Mouse (Mus musculus) forebrain, embryonic 16.5 days (tissue): ENCODE measurements around the gene Frmd3. TPM values are rescaled to one million over a fixed set of nuclear protein-coding genes. Genes with fewer than 3 reads are reported as not detected.

Experiments used
- polyA plus RNA-seq: library from polyadenylated mRNA; unstranded; fragments of >200 nt; fragmentation: Nextera tagmentation; extraction: Ambion mirVana; gene quantifications from 2 replicates; pipeline ENCODE4 v1.2.1, GENCODE M21; 2015

Gene Frmd3
- polyA plus RNA-seq, 1 experiment from 2014 or later, result 30.2 TPM

Other genes starting within 250 kb of the Frmd3 start
- 0.10 and 0.42 TPM in 2 replicates for gene Rasef, start 222.4 kb upstream of the Frmd3 start, polyA plus RNA-seq
- not detected in 2 replicates for gene Gm11758, start 137.2 kb upstream of the Frmd3 start, polyA plus RNA-seq
- not detected in 2 replicates for gene Gm11757, start 122.3 kb upstream of the Frmd3 start, polyA plus RNA-seq
- gene Gm13871, start 107.5 kb upstream of the Frmd3 start, polyA plus RNA-seq, result not detected in 2 replicates
- not detected in 2 replicates for gene Gm11756, start 92.7 kb upstream of the Frmd3 start, polyA plus RNA-seq
- gene 2310002L09Rik, start 62.6 kb upstream of the Frmd3 start, polyA plus RNA-seq, result not detected in 2 replicates
- 18.3 and 20.5 TPM in 2 replicates for gene Kdm4c, start 229.1 kb downstream of the Frmd3 start, polyA plus RNA-seq